Mouse (Mus musculus) neural tube, embryonic 14.5 days (tissue): ENCODE results near the gene Gpr137b. TPM values are rescaled to one million over a fixed set of nuclear protein-coding genes. Genes with fewer than 3 reads are reported as not detected.
"Not testable (repeated sequence)": the region's sequence is repeated elsewhere in the genome, so short reads cannot be mapped to it uniquely, and the experiment has no call there.

ENCODE experiments used
- ATAC-seq: fragments of 200-750 bp; cut with Nextera tagmentation; 2 replicates; pipeline ENCODE4 v1.8.0; 2017; ENCODE audit warnings: low read depth, mild to moderate bottlenecking, moderate TSS enrichment, moderate library complexity
- H3K27ac ChIP-seq: fragments of 300-500 bp; sonication (generic); 2 replicates; pipeline ENCODE4 v1.5.1; 2014; ENCODE audit warnings: low read depth, mild to moderate bottlenecking, control low read depth, low read length, moderate library complexity, mixed read lengths
- H3K27me3 ChIP-seq: fragments of 300-500 bp; sonication (generic); 2 replicates; pipeline ENCODE4 v1.6.1; 2014; ENCODE audit warnings: low read length; ENCODE audit not compliant: control insufficient read depth, insufficient read depth
- H3K36me3 ChIP-seq: fragments of 300-500 bp; sonication (generic); 2 replicates; pipeline ENCODE4 v1.6.1; 2014; ENCODE audit warnings: low read length, mixed read lengths; ENCODE audit not compliant: control insufficient read depth, insufficient read depth
- H3K4me1 ChIP-seq: fragments of 300-500 bp; sonication (generic); 2 replicates; pipeline ENCODE4 v1.6.1; 2014; ENCODE audit warnings: low read length; ENCODE audit not compliant: control insufficient read depth, insufficient read depth
- H3K4me2 ChIP-seq: fragments of 300-500 bp; sonication (generic); 2 replicates; pipeline ENCODE4 v1.6.1; 2014; ENCODE audit warnings: mild to moderate bottlenecking, low read depth, low read length, control low read depth
- H3K4me3 ChIP-seq: fragments of 300-500 bp; sonication (generic); 2 replicates; pipeline ENCODE4 v1.5.1; 2014; ENCODE audit warnings: low read depth, low read length, control low read depth, mixed read lengths
- H3K9ac ChIP-seq: fragments of 300-500 bp; sonication (generic); replicated peaks from 2 replicates; pipeline ENCODE4 v1.6.1; 2014; ENCODE audit warnings: low read depth, mild to moderate bottlenecking, control low read depth, low read length, mixed read lengths
- H3K9me3 ChIP-seq: fragments of 300-500 bp; sonication (generic); 2 replicates; pipeline ENCODE4 v1.6.1; 2016; ENCODE audit warnings: low read length; ENCODE audit not compliant: control insufficient read depth
- WGBS: fragments of 180-500 bp; shearing (Covaris S2); extraction: QIAGEN DNeasy Blood & Tissue Kit; methylation state at CpG from one replicate; pipeline ENCODE4 v1.1.7; 2014; 5-methylcytosine and 5-hydroxymethylcytosine counted together
- polyA plus RNA-seq: library from polyadenylated mRNA; unstranded; fragments of >200 nt; fragmentation: Nextera tagmentation; extraction: Ambion mirVana; gene quantifications from 2 replicates; pipeline ENCODE4 v1.2.1, GENCODE M21; 2014

The Gpr137b gene
- polyA plus RNA-seq, 1 experiment from 2014 or later = 32.3 TPM

DNA sequence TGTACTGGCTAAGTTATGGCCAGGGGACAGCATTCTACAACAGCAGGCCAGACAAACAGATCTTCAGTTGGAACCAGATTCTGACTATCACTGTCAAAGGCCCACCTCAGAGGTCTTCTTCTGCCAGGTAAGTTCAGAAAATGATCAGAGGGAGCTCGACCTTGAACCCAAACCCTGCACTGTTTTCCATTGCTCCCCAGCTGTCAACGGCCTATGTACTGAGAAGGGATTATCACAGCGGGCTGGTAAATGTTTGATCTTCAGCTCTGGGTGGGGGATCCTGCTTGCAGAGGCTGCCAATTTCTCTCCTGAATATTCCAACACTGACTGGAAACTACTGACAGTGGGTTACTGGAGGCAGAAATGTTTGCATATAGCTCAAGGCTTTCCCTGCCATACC lies 20.4 kb upstream of the Gpr137b start:
- Histone ChIP-seq H3K4me3 (no peak overlapping the region), H3K27ac (no peak overlapping the region), H3K4me2 (no peak overlapping the region), H3K36me3 (no peaks in the 10 kb centered on the region), H3K27me3 (no peaks in the 10 kb centered on the region), H3K4me1 (no peaks in the 10 kb centered on the region), H3K9me3 (no peaks in the 10 kb centered on the region), H3K9ac (no peak overlapping the region)
- ATAC-seq = no peak
- 92% methylated on average over 3 of the region's 3 CpGs for WGBS

- not testable (repeated sequence) for ATAC-seq, H3K4me2 ChIP-seq, H3K27me3 ChIP-seq, H3K36me3 ChIP-seq, H3K4me1 ChIP-seq, H3K4me3 ChIP-seq, H3K9ac ChIP-seq, H3K27ac ChIP-seq, H3K9me3 ChIP-seq
- WGBS = no CpG with 5 or more reads among the region's 6 CpGs
These were observed 11.7 kb upstream of the Gpr137b start for GRCm38 (mm10) chr13:13405511-13405910.

GRCm38 (mm10) chr13:13404517-13405155 lies 10.8 kb upstream of the Gpr137b start:
- not testable (repeated sequence) for H3K4me3 ChIP-seq, H3K4me2 ChIP-seq, H3K9ac ChIP-seq, H3K36me3 ChIP-seq, H3K4me1 ChIP-seq, ATAC-seq, H3K27me3 ChIP-seq, H3K27ac ChIP-seq, H3K9me3 ChIP-seq
- 87% methylated on average over 6 of the region's 6 CpGs for WGBS

GRCm38 (mm10) chr13:13403839-13404238 lies 10.0 kb upstream of the Gpr137b start:
- H3K4me2 ChIP-seq, H3K36me3 ChIP-seq, H3K4me1 ChIP-seq, H3K27me3 ChIP-seq, ATAC-seq, H3K4me3 ChIP-seq, H3K27ac ChIP-seq, H3K9me3 ChIP-seq, H3K9ac ChIP-seq: not testable (repeated sequence)
- WGBS = 90% methylated on average over 5 of the region's 6 CpGs

DNA sequence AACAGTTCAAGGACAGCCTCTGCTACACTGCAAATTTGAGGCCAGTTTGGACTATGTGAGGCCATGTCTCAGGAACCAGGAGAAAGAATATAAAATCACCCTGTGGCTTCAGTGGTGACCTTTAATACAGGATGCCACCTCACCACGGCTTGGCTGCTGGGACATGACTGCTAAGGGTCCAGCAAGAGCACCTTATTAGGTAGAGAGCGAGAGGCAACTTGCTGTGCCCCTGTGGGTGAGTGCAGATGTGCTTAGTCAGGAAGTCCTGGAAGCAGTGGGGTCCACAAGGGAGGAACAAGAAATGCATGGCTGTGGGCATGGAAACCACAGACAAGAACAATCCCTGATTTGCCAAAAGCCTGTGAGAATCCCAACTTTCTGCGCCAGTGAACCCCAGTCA lies 9.6 kb upstream of the Gpr137b start:
- H3K9ac ChIP-seq, H3K4me2 ChIP-seq, H3K9me3 ChIP-seq, H3K4me1 ChIP-seq, H3K27me3 ChIP-seq, H3K36me3 ChIP-seq, H3K4me3 ChIP-seq, ATAC-seq, H3K27ac ChIP-seq: not testable (repeated sequence)
- 86% methylated on average over 2 of the region's 3 CpGs for WGBS

GRCm38 (mm10) chr13:13402818-13403217 lies 9.0 kb upstream of the Gpr137b start:
- not testable (repeated sequence) for H3K9ac ChIP-seq, H3K4me1 ChIP-seq, H3K9me3 ChIP-seq, H3K27me3 ChIP-seq, ATAC-seq, H3K4me3 ChIP-seq, H3K27ac ChIP-seq, H3K4me2 ChIP-seq, H3K36me3 ChIP-seq
- WGBS = 78% methylated on average over 5 of the region's 5 CpGs

DNA sequence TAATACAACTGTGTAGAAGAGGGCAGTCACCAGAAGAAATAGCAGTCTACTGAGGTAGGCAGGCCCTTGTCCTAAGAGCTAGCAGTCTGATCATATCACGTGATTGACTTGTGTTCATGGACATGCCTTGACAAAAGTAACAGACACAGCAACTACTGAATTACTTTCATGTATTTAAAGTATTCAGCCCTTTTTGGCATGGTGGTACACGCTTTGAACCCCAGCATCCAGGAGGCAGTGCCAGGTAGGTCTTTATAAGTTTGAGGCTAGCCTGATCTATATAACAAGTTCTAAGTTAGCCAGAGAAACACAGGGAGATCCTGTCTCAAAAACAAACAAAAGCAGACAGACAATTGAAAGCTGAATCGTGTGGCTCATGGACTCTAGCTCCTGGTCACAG lies 7.0 kb upstream of the Gpr137b start:
- H3K4me1 ChIP-seq, H3K9me3 ChIP-seq, ATAC-seq, H3K36me3 ChIP-seq, H3K9ac ChIP-seq, H3K27me3 ChIP-seq, H3K4me3 ChIP-seq, H3K4me2 ChIP-seq, H3K27ac ChIP-seq: not testable (repeated sequence)
- 88% methylated on average over 3 of the region's 3 CpGs for WGBS

DNA sequence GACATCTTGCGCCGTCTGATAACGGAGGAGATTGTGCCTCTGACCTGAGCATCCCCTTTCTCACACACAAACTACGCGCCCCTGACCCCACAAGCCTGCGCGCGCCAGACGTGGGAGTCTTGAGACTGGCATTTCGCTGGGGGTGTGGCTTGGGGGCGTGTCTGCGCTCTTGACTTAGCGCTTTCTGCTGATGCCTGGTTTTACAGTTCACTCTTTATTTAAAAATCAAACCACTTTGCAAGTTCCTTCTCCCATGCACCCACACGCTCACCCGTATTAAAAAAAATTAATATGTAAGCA lies 232 bp upstream of the Gpr137b start:
- ATAC-seq = peak; percentile 81; the same call in 1 of the 2 replicates
- not testable (repeated sequence) for H3K9me3 ChIP-seq, H3K4me1 ChIP-seq, H3K9ac ChIP-seq, H3K27me3 ChIP-seq, H3K27ac ChIP-seq, H3K36me3 ChIP-seq
- H3K4me3 ChIP-seq = peak overlapping the region; percentile 34; the same call in 1 of the 2 replicates
- H3K4me2 ChIP-seq = peak overlapping the region; percentile 41
- WGBS = under 1% methylated on average over 13 of the region's 15 CpGs

- 78% methylated on average over 1 of the region's 7 CpGs for WGBS
- H3K4me1 ChIP-seq, ATAC-seq, H3K9me3 ChIP-seq, H3K4me3 ChIP-seq, H3K36me3 ChIP-seq, H3K27me3 ChIP-seq, H3K4me2 ChIP-seq, H3K9ac ChIP-seq, H3K27ac ChIP-seq: not testable (repeated sequence)
These were observed 15.5 kb downstream of the Gpr137b start for GRCm38 (mm10) chr13:13378168-13378859.
